Mouse (Mus musculus) adrenal gland, postnatal 25 days (tissue): ENCODE measurements around the gene Aagab. TPM values are rescaled to one million over a fixed set of nuclear protein-coding genes. Genes with fewer than 3 reads are reported as not detected.

ENCODE experiments used
- DNase-seq: peaks from one replicate; pipeline ENCODE4 v3.0.0; 2021; ENCODE audit warnings: mixed read lengths
- total RNA-seq: library from RNA; stranded (reverse); gene quantifications from 2 replicates; pipeline ENCODE4 v1.2.3, GENCODE M21; 2021

Aagab gene
- total RNA-seq, 1 experiment from 2014 or later: 33.1 TPM

GRCm38 (mm10) chr9:63672797-63673493 lies 70.5 kb downstream of the Aagab start:
- DNase-seq: no peak

- DNase-seq: no peak
Measured at GRCm38 (mm10) chr9:63673494-63673805, 71.0 kb downstream of the Aagab start.

GRCm38 (mm10) chr9:63674613-63675012 lies 72.2 kb downstream of the Aagab start:
- peak; percentile 41 for DNase-seq

- no peak for DNase-seq
Measured at GRCm38 (mm10) chr9:63677621-63678020, 75.2 kb downstream of the Aagab start.

GRCm38 (mm10) chr9:63678076-63678475 lies 75.6 kb downstream of the Aagab start:
- no peak for DNase-seq

GRCm38 (mm10) chr9:63682301-63682700 lies 79.8 kb downstream of the Aagab start:
- DNase-seq: no peak

GRCm38 (mm10) chr9:63682943-63683342 lies 80.5 kb downstream of the Aagab start:
- DNase-seq: no peak

GRCm38 (mm10) chr9:63684277-63684676 lies 81.8 kb downstream of the Aagab start:
- DNase-seq: no peak

- DNase-seq: no peak
Measured at GRCm38 (mm10) chr9:63685352-63685751, 82.9 kb downstream of the Aagab start.

- no peak for DNase-seq
Measured at GRCm38 (mm10) chr9:63687413-63688015, 85.1 kb downstream of the Aagab start.

GRCm38 (mm10) chr9:63690511-63690910 lies 88.1 kb downstream of the Aagab start:
- DNase-seq: no peak

- no peak for DNase-seq
Measured at GRCm38 (mm10) chr9:63691960-63692359, 89.5 kb downstream of the Aagab start.

Other genes with a start within 250 kb of the Aagab start
- 35.5 and 50.7 TPM in 2 replicates for gene Map2k5, start 224.8 kb upstream of the Aagab start, total RNA-seq
- gene 2300009A05Rik, start 203.4 kb upstream of the Aagab start, total RNA-seq: 69.3 and 70.0 TPM in 2 replicates
- gene Iqch, start 167 bp upstream of the Aagab start, total RNA-seq: 0.15 TPM in 1 of 2 replicates, not detected in the other
- gene Smad3, start 155.3 kb downstream of the Aagab start, total RNA-seq: 36.2 and 46.0 TPM in 2 replicates